Mouse (Mus musculus) kidney, adult 2 months (tissue): ENCODE measurements around the gene Xylt1.

Experiments
- CTCF ChIP-seq: fragments of 200-500 bp; conservative IDR thresholded peaks from 2 replicates; pipeline ENCODE4 v1.5.1; 2011; ENCODE audit warnings: low read depth, mild to moderate bottlenecking, control low read depth, low read length, moderate library complexity, mixed read lengths; ENCODE audit not compliant: insufficient read depth, insufficient read length
- POLR2A ChIP-seq: fragments of 200-500 bp; IDR thresholded peaks from one replicate; pipeline ENCODE4 v1.6.1; 2011; ENCODE audit warnings: low read depth, low read length, control low read depth

DNA sequence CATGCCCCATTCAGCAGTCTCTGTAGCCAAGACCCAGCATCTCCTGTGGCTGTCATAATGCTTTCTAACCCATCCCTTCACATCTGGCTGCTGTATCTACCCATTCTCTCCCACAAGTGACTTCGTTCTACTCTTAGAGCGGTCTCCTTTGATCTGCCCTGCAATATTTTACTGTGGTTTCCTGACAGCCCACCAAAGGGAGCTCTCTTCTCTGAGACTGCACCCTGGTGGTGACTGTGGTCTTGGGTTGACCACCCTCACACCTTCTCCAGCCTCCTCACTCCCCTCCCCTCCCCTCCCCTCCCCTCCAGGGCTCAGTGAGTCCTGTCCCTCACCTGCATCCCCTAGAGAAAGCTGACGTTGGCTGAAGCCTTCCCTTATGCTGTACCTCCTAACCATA is 178.3 kb downstream of the Xylt1 start:
- TF ChIP-seq CTCF (no peak), POLR2A (no peak)
